Comparison of ENCODE assay signal across 8 mouse cellular contexts in the genomic region with DNA sequence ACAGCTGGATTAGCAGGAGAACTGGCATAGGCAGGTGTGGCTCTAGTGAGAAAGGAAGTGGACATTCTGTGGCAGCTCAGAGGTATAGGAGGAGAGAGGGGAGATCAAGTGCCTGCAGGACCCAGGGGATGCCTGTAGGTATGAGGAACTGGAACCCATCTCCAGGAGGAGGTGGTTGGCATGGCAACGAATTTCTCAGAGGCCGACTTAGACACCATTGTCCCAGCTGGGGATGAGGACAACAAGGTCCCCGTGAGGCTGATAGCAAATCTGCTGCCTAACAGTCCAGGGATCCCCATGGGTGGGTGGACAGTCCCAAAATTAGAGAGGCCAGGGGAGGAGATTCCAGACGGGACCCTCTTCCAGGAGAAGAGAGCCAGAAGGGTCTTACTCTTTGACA. TPM values are rescaled to one million over a fixed set of nuclear protein-coding genes. Genes with fewer than 3 reads are reported as not detected.
DNase-seq lines count a peak whose midpoint lies in the region; ATAC-seq and TF ChIP-seq lines count a peak whose summit lies in the region.
"Had no signal": no experiment of that assay in that cellular context is flagged by ENCODE, and none has a peak within 500 bp of the region (broad histone marks: within the 10 kb centered on the region; RNA-seq: fewer than 3 reads in every experiment).

No protein-coding gene starts in this region.

- H3K4me1 ChIP-seq in lung, embryonic 16.5 days (replicated peaks; ENCODE audit: control insufficient read depth, insufficient read depth, low read length): peaks cover 37% of the 10 kb centered on the region
- H3K4me1 ChIP-seq in lung, postnatal 0 days (ENCODE audit: insufficient read depth, low read depth, low read length): peaks cover 17% of the 10 kb centered on the region; the same call in 1 of the 2 replicates
- peaks cover 79% of the 10 kb centered on the region for H3K4me1 ChIP-seq in forebrain, embryonic 12.5 days
- H3K4me1 ChIP-seq in midbrain, embryonic 10.5 days: peaks cover 98% of the 10 kb centered on the region
- H3K4me1 ChIP-seq in lung, adult 2 months (ENCODE audit: control insufficient read depth, insufficient read depth, low read length): peaks cover 8% of the 10 kb centered on the region

- no peak overlapping the region for H3K9ac ChIP-seq in lung, embryonic 16.5 days (ENCODE audit: low read length)
- H3K9ac ChIP-seq in lung, postnatal 0 days (replicated peaks; ENCODE audit: low read depth): no peak overlapping the region
- H3K9ac ChIP-seq in forebrain, embryonic 12.5 days: peak overlapping the region; percentile 94

- ATAC-seq in lung, embryonic 16.5 days (ENCODE audit: low read depth): no peak
- no peak for ATAC-seq in lung, postnatal 0 days
- ATAC-seq in forebrain, embryonic 12.5 days (ENCODE audit: low FRiP score): no peak

- no peaks in the 10 kb centered on the region for H3K36me3 ChIP-seq in lung, embryonic 16.5 days (ENCODE audit: control insufficient read depth, insufficient read depth, low read length)
- no peaks in the 10 kb centered on the region for H3K36me3 ChIP-seq in lung, postnatal 0 days (ENCODE audit: insufficient read depth, low read length)
- H3K36me3 ChIP-seq in forebrain, embryonic 12.5 days (replicated peaks): no peaks in the 10 kb centered on the region
- peaks cover 5% of the 10 kb centered on the region; the same call in 1 of the 2 replicates for H3K36me3 ChIP-seq in midbrain, embryonic 10.5 days

- no peak for TF ChIP-seq POLR2A in lung, adult 2 months (IDR thresholded peaks at IDR 0.05; ENCODE audit: borderline replicate concordance, extremely low read depth, low read depth, low read length)

- WGBS in lung, embryonic 16.5 days: 4% methylated on average over 4 of the region's 4 CpGs
- 3% methylated on average over 4 of the region's 4 CpGs for WGBS in lung, postnatal 0 days
- 4% methylated on average over 4 of the region's 4 CpGs for WGBS in forebrain, embryonic 12.5 days
- 0% methylated on average over 4 of the region's 4 CpGs for WGBS in midbrain, embryonic 10.5 days
- 7% methylated on average over 4 of the region's 4 CpGs for WGBS in lung, adult 2 months

- no peaks in the 10 kb centered on the region for H3K9me3 ChIP-seq in lung, embryonic 16.5 days (ENCODE audit: control insufficient read depth, low read length)
- no peaks in the 10 kb centered on the region for H3K9me3 ChIP-seq in lung, postnatal 0 days (ENCODE audit: low read length)
- no peaks in the 10 kb centered on the region for H3K9me3 ChIP-seq in forebrain, embryonic 12.5 days
- H3K9me3 ChIP-seq in midbrain, embryonic 10.5 days (replicated peaks): no peaks in the 10 kb centered on the region

- peaks cover 24% of the 10 kb centered on the region for H3K27me3 ChIP-seq in lung, embryonic 16.5 days (ENCODE audit: control insufficient read depth, insufficient read depth, low read depth, low read length)
- H3K27me3 ChIP-seq in lung, postnatal 0 days (replicated peaks; ENCODE audit: insufficient read depth, low read length): peaks cover 13% of the 10 kb centered on the region
- peaks cover 75% of the 10 kb centered on the region for H3K27me3 ChIP-seq in forebrain, embryonic 12.5 days
- peaks cover 91% of the 10 kb centered on the region for H3K27me3 ChIP-seq in midbrain, embryonic 10.5 days (ENCODE audit: low read depth, poor library complexity, severe bottlenecking)

- peak overlapping the region; percentile 53 for H3K4me3 ChIP-seq in lung, embryonic 16.5 days (ENCODE audit: low read length)
- no peak overlapping the region for H3K4me3 ChIP-seq in lung, postnatal 0 days (ENCODE audit: low read depth, low read length)
- peak overlapping the region; percentile 80 for H3K4me3 ChIP-seq in forebrain, embryonic 12.5 days (replicated peaks)
- H3K4me3 ChIP-seq in midbrain, embryonic 10.5 days: peak overlapping the region; percentile 90
- H3K4me3 ChIP-seq in lung, adult 2 months (replicated peaks; ENCODE audit: extremely low read depth, low read depth, low read length): no peak overlapping the region

- DNase-seq in lung, postnatal 0 days (ENCODE audit: low spot score): no peak
- peak; percentile 63 for DNase-seq in midbrain, embryonic 10.5 days (ENCODE audit: low spot score)
- no peak for DNase-seq in spleen, adult 18-20 months
- no peak for DNase-seq in lung, adult 2 months
- DNase-seq in adrenal gland, postnatal 36 days: no peak
- DNase-seq: layer of hippocampus, adult 9-11 months had no signal

- no peak for TF ChIP-seq EP300 in lung, postnatal 0 days (IDR thresholded peaks at IDR 0.05)

- H3K4me2 ChIP-seq in lung, embryonic 16.5 days (ENCODE audit: low read depth, low read length): peak overlapping the region; percentile 65
- H3K4me2 ChIP-seq in lung, postnatal 0 days (replicated peaks; ENCODE audit: low read depth, low read length): no peak overlapping the region
- peak overlapping the region; percentile 90 for H3K4me2 ChIP-seq in forebrain, embryonic 12.5 days

- no peak for TF ChIP-seq CTCF in lung, postnatal 0 days (IDR thresholded peaks at IDR 0.05)
- TF ChIP-seq CTCF in lung, adult 2 months (IDR thresholded peaks at IDR 0.05; ENCODE audit: insufficient read depth, low read length): no peak

- no peak overlapping the region for H3K27ac ChIP-seq in lung, embryonic 16.5 days (ENCODE audit: low read length)
- no peak overlapping the region for H3K27ac ChIP-seq in lung, postnatal 0 days (ENCODE audit: low read length)
- peak overlapping the region; percentile 73; the same call in 1 of the 2 replicates for H3K27ac ChIP-seq in forebrain, embryonic 12.5 days
- H3K27ac ChIP-seq in midbrain, embryonic 10.5 days (replicated peaks): peak overlapping the region; percentile 98

RNA-seq across cellular contexts. Expression of a gene that starts 2.3 kb away (rescaled TPM):
- 21.9 and 22.7 TPM in 2 replicates for polyA plus RNA-seq in lung, embryonic 16.5 days (2015; fragmentation: Nextera tagmentation; extraction: Ambion mirVana)
- polyA plus RNA-seq in lung, postnatal 0 days (2015; fragmentation: Nextera tagmentation; extraction: Ambion mirVana): 7.4 and 10.7 TPM in 2 replicates
- polyA plus RNA-seq in forebrain, embryonic 12.5 days (2016; fragmentation: Nextera tagmentation; extraction: Ambion mirVana): 77.1 and 80.4 TPM in 2 replicates
- polyA plus RNA-seq in midbrain, embryonic 10.5 days (2016; fragmentation: Nextera tagmentation; extraction: Ambion mirVana): 36.1 and 50.9 TPM in 2 replicates
- polyA plus RNA-seq in lung, adult 2 months (2012; rRNA removed): 34.1 and 37.1 TPM in 2 replicates
- 10 to 100 TPM; 10.2 to 13.3 TPM for total RNA-seq in adrenal gland, postnatal 36 days (2021)

RNA-seq across cellular contexts. Expression of a gene that starts 23.0 kb away (rescaled TPM):
- 21.5 and 21.7 TPM in 2 replicates for polyA plus RNA-seq in lung, embryonic 16.5 days (2015; fragmentation: Nextera tagmentation; extraction: Ambion mirVana)
- polyA plus RNA-seq in lung, postnatal 0 days (2015; fragmentation: Nextera tagmentation; extraction: Ambion mirVana): 9.2 and 12.1 TPM in 2 replicates
- polyA plus RNA-seq in forebrain, embryonic 12.5 days (2016; fragmentation: Nextera tagmentation; extraction: Ambion mirVana): 12.9 and 14.2 TPM in 2 replicates
- 11.8 and 12.1 TPM in 2 replicates for polyA plus RNA-seq in midbrain, embryonic 10.5 days (2016; fragmentation: Nextera tagmentation; extraction: Ambion mirVana)
- 52.3 and 62.8 TPM in 2 replicates for polyA plus RNA-seq in lung, adult 2 months (2012; rRNA removed)
- total RNA-seq in adrenal gland, postnatal 36 days (2021): 10 to 100 TPM; 43.8 to 62.6 TPM

RNA-seq across cellular contexts. Expression of a gene that starts 29.8 kb away (rescaled TPM):
- 21.6 and 24.0 TPM in 2 replicates for polyA plus RNA-seq in lung, embryonic 16.5 days (2015; fragmentation: Nextera tagmentation; extraction: Ambion mirVana)
- 14.5 and 17.5 TPM in 2 replicates for polyA plus RNA-seq in lung, postnatal 0 days (2015; fragmentation: Nextera tagmentation; extraction: Ambion mirVana)
- 23.9 and 24.1 TPM in 2 replicates for polyA plus RNA-seq in forebrain, embryonic 12.5 days (2016; fragmentation: Nextera tagmentation; extraction: Ambion mirVana)
- 27.2 and 30.8 TPM in 2 replicates for polyA plus RNA-seq in midbrain, embryonic 10.5 days (2016; fragmentation: Nextera tagmentation; extraction: Ambion mirVana)
- 28.4 and 38.9 TPM in 2 replicates for polyA plus RNA-seq in lung, adult 2 months (2012; rRNA removed)
- total RNA-seq in adrenal gland, postnatal 36 days (2021): 10 to 100 TPM; 75.5 to 84.3 TPM

RNA-seq across cellular contexts. Expression of a gene that starts 44.3 kb away (rescaled TPM):
- 0.68 and 0.92 TPM in 2 replicates for polyA plus RNA-seq in lung, embryonic 16.5 days (2015; fragmentation: Nextera tagmentation; extraction: Ambion mirVana)
- polyA plus RNA-seq in lung, postnatal 0 days (2015; fragmentation: Nextera tagmentation; extraction: Ambion mirVana): 3.1 and 3.9 TPM in 2 replicates
- polyA plus RNA-seq in forebrain, embryonic 12.5 days (2016; fragmentation: Nextera tagmentation; extraction: Ambion mirVana): 3.9 TPM in 2 replicates
- polyA plus RNA-seq in midbrain, embryonic 10.5 days (2016; fragmentation: Nextera tagmentation; extraction: Ambion mirVana): 7.1 and 9.8 TPM in 2 replicates
- 19.6 and 23.6 TPM in 2 replicates for polyA plus RNA-seq in lung, adult 2 months (2012; rRNA removed)
- total RNA-seq in adrenal gland, postnatal 36 days (2021): 1 to 10 TPM; 2.1 to 2.4 TPM

Comparison
In these comparisons a context has a peak if more than half of its experiments do, and no peak if none do; other contexts are left out.
1. H3K4me3 ChIP-seq: peak in lung, embryonic 16.5 days (single experiment), forebrain, embryonic 12.5 days (single experiment) and midbrain, embryonic 10.5 days (single experiment); none in lung, postnatal 0 days (single experiment) and lung, adult 2 months (single experiment).
2. H3K27ac ChIP-seq: peak in forebrain, embryonic 12.5 days (single experiment) and midbrain, embryonic 10.5 days (single experiment); none in lung, embryonic 16.5 days (single experiment) and lung, postnatal 0 days (single experiment).